Mouse (Mus musculus): Measurements from ENCODE around the gene Capza1. TPM values are rescaled to one million over a fixed set of nuclear protein-coding genes. Genes with fewer than 3 reads are reported as not detected.

The Capza1 gene
- 215 and 253 TPM in 2 replicates for polyA plus RNA-seq (2011; ENCODE audit: insufficient read depth, insufficient read length, low read depth, missing spikeins)

- TF ChIP-seq CTCF (IDR thresholded peaks at IDR 0.05; ENCODE audit: low read depth, low read length) (no peak), POLR2A (IDR thresholded peaks at IDR 0.05; ENCODE audit: insufficient read depth, low read length) (no peak), EP300 (IDR thresholded peaks at IDR 0.05; ENCODE audit: insufficient read depth, low read depth, low read length) (no peak)
- H3K36me3 ChIP-seq (ENCODE audit: control insufficient read depth, insufficient read depth, low read length, poor library complexity, severe bottlenecking) = peaks cover 2% of the 10 kb centered on the region; the same call in 1 of the 2 replicates
Measured at GRCm38 (mm10) chr3:104863786-104864650, at the start of gene Capza1, which contains the start of gene St7l. Capza1 (minus strand) TSS chr3:104864505. St7l (plus strand) TSS chr3:104864005.

GRCm38 (mm10) chr3:104909195-104909594 lies 44.9 kb upstream of the Capza1 start:
- TF ChIP-seq CTCF (IDR thresholded peaks at IDR 0.05; ENCODE audit: low read depth, low read length) (no peak), EP300 (IDR thresholded peaks at IDR 0.05; ENCODE audit: insufficient read depth, low read depth, low read length) (no peak), POLR2A (IDR thresholded peaks at IDR 0.05; ENCODE audit: insufficient read depth, low read length) (no peak)
- no peaks in the 10 kb centered on the region for H3K4me1 ChIP-seq (ENCODE audit: control insufficient read depth, insufficient read depth, low read length)
- H3K27ac ChIP-seq (ENCODE audit: insufficient read depth, low read length) = no peak overlapping the region
- no peaks in the 10 kb centered on the region for H3K9me3 ChIP-seq (replicated peaks; ENCODE audit: control insufficient read depth, insufficient read depth, low read length, poor library complexity, severe bottlenecking)
- H3K27me3 ChIP-seq (ENCODE audit: control insufficient read depth, insufficient read depth, low read length, poor library complexity, severe bottlenecking) = no peaks in the 10 kb centered on the region
- H3K9ac ChIP-seq (ENCODE audit: low read depth, poor library complexity, severe bottlenecking) = no peak overlapping the region
- H3K4me3 ChIP-seq (ENCODE audit: low read depth, low read length) = no peak overlapping the region
- H3K36me3 ChIP-seq (ENCODE audit: control insufficient read depth, insufficient read depth, low read length, poor library complexity, severe bottlenecking) = no peaks in the 10 kb centered on the region

More at GRCm38 (mm10) chr3:104863786-104864650, at the start of gene Capza1, which contains the start of gene St7l:
- Histone ChIP-seq H3K4me1 (ENCODE audit: control insufficient read depth, insufficient read depth, low read length) (no peaks in the 10 kb centered on the region), H3K9me3 (replicated peaks; ENCODE audit: control insufficient read depth, insufficient read depth, low read length, poor library complexity, severe bottlenecking) (no peaks in the 10 kb centered on the region), H3K9ac (ENCODE audit: low read depth, poor library complexity, severe bottlenecking) (peak within 1 kb of the TSS; percentile 96), H3K27me3 (ENCODE audit: control insufficient read depth, insufficient read depth, low read length, poor library complexity, severe bottlenecking) (no peaks in the 10 kb centered on the region), H3K27ac (ENCODE audit: insufficient read depth, low read length) (peak within 1 kb of the TSS; percentile 71), H3K4me3 (ENCODE audit: low read depth, low read length) (peak within 1 kb of the TSS; percentile 95)

GRCm38 (mm10) chr3:104906007-104906406 lies 41.7 kb upstream of the Capza1 start:
- TF ChIP-seq CTCF (IDR thresholded peaks at IDR 0.05; ENCODE audit: low read depth, low read length) = no peak
- no peak for TF ChIP-seq POLR2A (IDR thresholded peaks at IDR 0.05; ENCODE audit: insufficient read depth, low read length)
- no peak for TF ChIP-seq EP300 (IDR thresholded peaks at IDR 0.05; ENCODE audit: insufficient read depth, low read depth, low read length)

DNA sequence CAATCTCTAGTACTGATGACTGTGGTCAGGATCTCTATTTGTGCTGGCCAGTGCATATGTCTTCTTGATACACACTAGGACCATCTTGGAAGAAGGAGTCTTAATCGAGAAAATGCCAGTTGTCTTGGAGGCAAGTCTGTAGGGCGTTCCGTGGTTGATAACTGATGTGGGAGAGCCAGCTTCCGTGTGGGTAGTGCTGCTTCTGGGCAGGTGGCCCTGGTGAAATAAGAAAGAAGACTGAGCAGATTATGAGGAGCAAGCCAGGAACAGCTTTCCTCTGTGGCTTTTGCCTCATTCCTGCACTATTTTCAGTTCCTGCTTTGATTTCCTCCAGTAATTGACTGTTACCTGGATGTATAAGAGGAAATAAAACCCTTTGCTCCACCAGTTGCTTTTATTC lies 41.1 kb upstream of the Capza1 start:
- Histone ChIP-seq H3K9me3 (replicated peaks; ENCODE audit: control insufficient read depth, insufficient read depth, low read length, poor library complexity, severe bottlenecking) (no peaks in the 10 kb centered on the region), H3K4me1 (ENCODE audit: control insufficient read depth, insufficient read depth, low read length) (no peaks in the 10 kb centered on the region), H3K27ac (ENCODE audit: insufficient read depth, low read length) (no peak overlapping the region), H3K36me3 (ENCODE audit: control insufficient read depth, insufficient read depth, low read length, poor library complexity, severe bottlenecking) (no peaks in the 10 kb centered on the region), H3K27me3 (ENCODE audit: control insufficient read depth, insufficient read depth, low read length, poor library complexity, severe bottlenecking) (no peaks in the 10 kb centered on the region), H3K9ac (ENCODE audit: low read depth, poor library complexity, severe bottlenecking) (no peak overlapping the region), H3K4me3 (ENCODE audit: low read depth, low read length) (no peak overlapping the region)
- TF ChIP-seq POLR2A (IDR thresholded peaks at IDR 0.05; ENCODE audit: insufficient read depth, low read length) (no peak), EP300 (IDR thresholded peaks at IDR 0.05; ENCODE audit: insufficient read depth, low read depth, low read length) (no peak), CTCF (IDR thresholded peaks at IDR 0.05; ENCODE audit: low read depth, low read length) (no peak)

More at GRCm38 (mm10) chr3:104906007-104906406, 41.7 kb upstream of the Capza1 start:
- Histone ChIP-seq H3K4me3 (ENCODE audit: low read depth, low read length) (no peak overlapping the region), H3K9ac (ENCODE audit: low read depth, poor library complexity, severe bottlenecking) (no peak overlapping the region), H3K27me3 (ENCODE audit: control insufficient read depth, insufficient read depth, low read length, poor library complexity, severe bottlenecking) (no peaks in the 10 kb centered on the region), H3K4me1 (ENCODE audit: control insufficient read depth, insufficient read depth, low read length) (no peaks in the 10 kb centered on the region), H3K9me3 (replicated peaks; ENCODE audit: control insufficient read depth, insufficient read depth, low read length, poor library complexity, severe bottlenecking) (no peaks in the 10 kb centered on the region), H3K27ac (ENCODE audit: insufficient read depth, low read length) (no peak overlapping the region), H3K36me3 (ENCODE audit: control insufficient read depth, insufficient read depth, low read length, poor library complexity, severe bottlenecking) (no peaks in the 10 kb centered on the region)

GRCm38 (mm10) chr3:104901154-104901553 lies 36.8 kb upstream of the Capza1 start:
- H3K9me3 ChIP-seq (replicated peaks; ENCODE audit: control insufficient read depth, insufficient read depth, low read length, poor library complexity, severe bottlenecking) = no peaks in the 10 kb centered on the region
- H3K27ac ChIP-seq (ENCODE audit: insufficient read depth, low read length) = no peak overlapping the region
- H3K9ac ChIP-seq (ENCODE audit: low read depth, poor library complexity, severe bottlenecking) = no peak overlapping the region
- TF ChIP-seq EP300 (IDR thresholded peaks at IDR 0.05; ENCODE audit: insufficient read depth, low read depth, low read length) (no peak), CTCF (IDR thresholded peaks at IDR 0.05; ENCODE audit: low read depth, low read length) (no peak), POLR2A (IDR thresholded peaks at IDR 0.05; ENCODE audit: insufficient read depth, low read length) (no peak)
- H3K4me3 ChIP-seq (ENCODE audit: low read depth, low read length) = no peak overlapping the region
- H3K36me3 ChIP-seq (ENCODE audit: control insufficient read depth, insufficient read depth, low read length, poor library complexity, severe bottlenecking) = no peaks in the 10 kb centered on the region; the same call in 1 of the 2 replicates
- no peaks in the 10 kb centered on the region for H3K27me3 ChIP-seq (ENCODE audit: control insufficient read depth, insufficient read depth, low read length, poor library complexity, severe bottlenecking)
- H3K4me1 ChIP-seq (ENCODE audit: control insufficient read depth, insufficient read depth, low read length) = no peaks in the 10 kb centered on the region

- H3K4me1 ChIP-seq (ENCODE audit: control insufficient read depth, insufficient read depth, low read length) = no peaks in the 10 kb centered on the region
- no peak overlapping the region for H3K27ac ChIP-seq (ENCODE audit: insufficient read depth, low read length)
- TF ChIP-seq POLR2A (IDR thresholded peaks at IDR 0.05; ENCODE audit: insufficient read depth, low read length) (no peak), EP300 (IDR thresholded peaks at IDR 0.05; ENCODE audit: insufficient read depth, low read depth, low read length) (no peak)
- H3K9me3 ChIP-seq (replicated peaks; ENCODE audit: control insufficient read depth, insufficient read depth, low read length, poor library complexity, severe bottlenecking) = no peaks in the 10 kb centered on the region
- peaks cover 10% of the 10 kb centered on the region for H3K36me3 ChIP-seq (ENCODE audit: control insufficient read depth, insufficient read depth, low read length, poor library complexity, severe bottlenecking)
- no peak overlapping the region for H3K9ac ChIP-seq (ENCODE audit: low read depth, poor library complexity, severe bottlenecking)
- H3K27me3 ChIP-seq (ENCODE audit: control insufficient read depth, insufficient read depth, low read length, poor library complexity, severe bottlenecking) = no peaks in the 10 kb centered on the region
- H3K4me3 ChIP-seq (ENCODE audit: low read depth, low read length) = no peak overlapping the region
Measured at GRCm38 (mm10) chr3:104896141-104896540, 31.8 kb upstream of the Capza1 start.

Data from ES-Bruce4 (cell line).